Mouse (Mus musculus) megakaryocyte-erythroid progenitor cell, adult 5 weeks (primary cell): ENCODE results near the gene Vmn2r78. TPM values are rescaled to one million over a fixed set of nuclear protein-coding genes. Genes with fewer than 3 reads are reported as not detected.

ENCODE experiments used
- polyA plus RNA-seq: library from polyadenylated mRNA; stranded (reverse); fragments of >175 nt; gene quantifications from 2 replicates; pipeline ENCODE4 v1.2.3, GENCODE M21; 2012

Gene Vmn2r78
- polyA plus RNA-seq, result not detected in 2 replicates

GRCm38 (mm10) chr7:86914794-86915193, at the start of gene Vmn2r78:
TSS of gene Vmn2r78 (plus strand) at chr7:86915094.

GRCm38 (mm10) chr7:86995815-86996214, 80.9 kb downstream of the Vmn2r78 start, which contains the start of gene Vmn2r79:
TSS of gene Vmn2r79 (plus strand) at chr7:86996115.

Other genes starting within 250 kb of the Vmn2r78 start
- not detected in 2 replicates for gene Olfr292, start 226.8 kb upstream of the Vmn2r78 start, polyA plus RNA-seq
- not detected in 2 replicates for gene Folh1, start 139.2 kb upstream of the Vmn2r78 start, polyA plus RNA-seq
- not detected in 2 replicates for gene Vmn2r77, start 120.1 kb upstream of the Vmn2r78 start, polyA plus RNA-seq
- 0.01 TPM in 1 of 2 replicates, not detected in the other for gene Vmn2r79, start 81.0 kb downstream of the Vmn2r78 start, polyA plus RNA-seq